Mouse (Mus musculus): ENCODE data around the gene Zdhhc20.

DNA sequence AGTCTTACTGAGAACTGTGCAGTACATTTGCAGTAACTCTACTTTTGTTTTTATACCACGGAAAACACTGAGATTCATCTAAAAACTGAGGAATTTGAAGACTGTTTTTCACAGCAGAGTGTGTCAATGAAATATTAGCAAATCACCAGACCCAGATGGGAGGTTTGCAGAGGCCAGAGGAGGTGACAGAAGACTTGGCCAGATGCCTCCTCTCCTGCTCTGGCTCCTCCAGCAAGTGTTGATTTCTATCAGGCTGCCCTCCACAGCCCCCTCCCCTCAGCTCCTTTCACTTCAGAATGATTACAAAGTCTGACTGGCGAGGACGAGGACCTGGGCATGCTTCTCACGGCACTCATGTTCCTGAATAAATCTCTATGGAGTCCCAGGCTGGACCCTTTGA, 102.7 kb downstream of the Zdhhc20 start:
- no peak for TF ChIP-seq CTCF (IDR thresholded peaks at IDR 0.05; ENCODE audit: borderline replicate concordance, insufficient read depth, low read depth, low read length)
- TF ChIP-seq POLR2A (IDR thresholded peaks at IDR 0.05; ENCODE audit: borderline replicate concordance, insufficient read depth, low read length), result no peak
